Mouse (Mus musculus): ENCODE measurements around the gene Tssk1.

Tssk1 gene

DNA sequence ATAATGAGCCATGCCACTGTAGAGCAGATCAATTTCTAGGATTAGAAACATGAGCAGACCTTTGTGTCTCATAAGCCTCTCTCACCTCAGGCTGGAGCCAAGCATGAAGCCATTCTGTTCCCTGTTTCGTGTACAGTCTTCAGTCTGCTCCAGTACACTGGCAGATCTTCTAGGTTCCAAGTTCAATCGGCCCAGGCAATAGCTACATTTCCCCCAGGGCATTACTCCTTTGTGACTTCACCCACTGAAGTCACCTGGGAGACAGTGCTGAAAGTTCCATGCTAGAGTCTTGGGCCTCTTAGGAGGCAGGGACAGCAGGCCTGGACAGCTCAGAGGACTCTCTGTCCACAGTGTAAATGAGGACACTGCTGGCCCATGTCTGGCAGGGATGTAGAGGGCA, at the start of gene Tssk1:
Gene Tssk1 (plus strand): TSS at position 301 of the 400 bp plus-strand sequence.
- no peak for DNase-seq

DNA sequence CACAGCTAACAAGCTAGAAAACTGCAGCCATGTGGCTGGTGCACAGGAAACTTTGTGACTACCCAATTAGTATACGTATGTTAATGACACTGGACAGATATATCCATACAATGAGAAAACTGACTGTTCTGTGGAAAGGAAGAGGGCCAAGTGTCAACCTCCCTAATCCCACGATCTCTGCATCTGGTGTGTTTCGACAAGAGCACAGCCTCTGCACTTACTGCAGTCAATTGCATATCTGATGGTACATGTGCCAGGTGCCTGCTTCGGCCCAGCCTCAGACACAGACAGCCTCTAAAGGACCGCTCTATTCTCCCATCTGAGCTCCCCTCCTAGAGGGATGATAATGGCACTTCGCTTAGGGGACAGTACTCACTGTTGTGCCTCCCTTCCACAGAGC, 45.6 kb upstream of the Tssk1 start:
- DNase-seq, result no peak

DNA sequence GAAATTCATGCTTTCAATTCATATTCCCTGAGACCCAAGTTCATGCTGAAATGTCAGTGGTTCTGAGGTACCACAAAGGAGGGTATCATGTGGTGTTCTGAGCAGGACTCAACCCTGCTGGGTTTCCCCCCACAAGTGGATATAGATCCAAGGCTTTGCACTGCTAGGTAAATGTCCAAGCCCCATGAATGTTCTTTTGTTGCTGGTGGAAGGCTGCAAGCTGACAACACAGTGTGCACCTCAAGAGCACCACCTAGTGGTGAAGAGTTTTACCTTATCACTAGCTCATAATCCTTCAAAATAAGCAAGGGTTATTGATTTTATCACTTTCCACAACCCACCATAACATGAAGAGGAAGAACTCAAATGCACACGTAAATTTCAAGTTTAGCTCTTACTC, 45.1 kb upstream of the Tssk1 start:
- DNase-seq, result peak in 1 of 2 experiments; percentile 15

DNA sequence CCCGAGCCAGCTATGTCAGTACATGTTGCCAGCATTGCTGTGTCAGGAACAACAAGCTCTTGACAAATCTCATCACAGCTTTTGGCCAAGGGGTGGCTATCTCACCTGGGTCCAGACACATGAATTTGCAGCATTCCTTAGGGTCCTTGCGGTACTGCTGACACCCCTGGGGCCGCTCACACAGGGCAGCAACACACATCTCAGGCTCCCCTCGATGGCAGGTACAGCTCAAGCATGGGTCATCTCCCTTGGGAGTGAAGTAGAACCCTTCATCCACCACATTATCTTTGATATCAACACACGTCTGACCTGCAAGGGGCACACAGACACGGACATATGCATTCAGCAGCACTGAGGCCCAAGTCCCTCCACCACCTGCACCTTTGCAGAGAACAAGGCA, 44.5 kb upstream of the Tssk1 start:
- no peak for DNase-seq

DNA sequence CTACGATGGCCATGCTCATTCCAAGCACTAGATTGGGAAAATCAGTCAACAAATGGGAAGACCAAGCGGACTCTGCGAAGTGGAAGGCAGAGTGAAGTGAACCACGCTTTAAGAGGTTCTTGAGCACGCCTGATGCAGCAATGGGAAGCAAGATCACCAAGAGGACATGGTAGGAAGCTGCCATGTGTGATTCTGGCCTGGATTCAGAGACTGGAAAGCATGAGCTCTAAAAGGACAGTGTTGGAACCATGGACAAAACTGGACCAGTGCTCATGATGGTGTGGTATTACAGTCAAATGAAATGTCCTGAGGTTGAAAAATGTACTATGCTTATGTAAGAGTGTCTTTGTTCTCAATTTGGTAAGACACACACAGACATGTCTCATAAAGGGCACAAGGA, 42.7 kb upstream of the Tssk1 start:
- no peak for DNase-seq

DNA sequence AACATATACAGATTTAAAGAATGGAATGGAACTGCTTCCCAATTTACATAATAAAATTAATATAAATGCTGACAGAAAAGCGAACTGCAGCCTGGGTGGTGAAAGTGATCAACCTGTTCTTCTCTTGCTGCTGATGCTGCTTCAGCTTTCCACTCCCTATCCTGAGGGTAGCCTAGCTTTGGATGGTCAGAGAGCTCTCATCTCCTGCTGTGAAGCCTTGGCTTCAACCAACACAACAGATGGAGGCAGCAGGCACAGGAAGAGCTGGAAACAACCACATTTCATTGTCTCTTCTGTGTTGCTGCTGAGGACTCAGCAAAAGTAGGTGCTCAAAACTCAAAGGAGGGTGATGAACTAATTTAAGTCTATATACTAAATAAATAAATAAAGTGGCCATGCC, 42.2 kb upstream of the Tssk1 start:
- DNase-seq, result no peak

DNA sequence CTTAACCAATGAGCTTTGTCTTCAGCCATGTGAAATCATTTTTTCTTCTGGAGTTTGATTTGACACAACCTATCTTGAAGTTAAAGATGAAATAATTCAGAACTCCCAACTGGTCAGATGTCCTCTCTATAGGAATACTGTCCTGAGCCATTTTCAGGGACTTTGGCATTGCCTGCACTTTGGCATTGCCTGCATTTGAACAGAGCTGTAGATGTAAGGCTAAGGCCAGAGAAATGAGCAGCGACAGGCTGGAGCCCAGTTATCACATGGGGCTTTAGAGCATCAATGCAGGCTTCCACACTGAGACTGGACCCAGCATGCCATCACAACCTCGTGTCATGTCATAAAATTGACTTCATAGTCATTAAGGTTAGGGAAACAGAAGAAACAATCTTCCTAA, 40.8 kb upstream of the Tssk1 start:
- no peak for DNase-seq

DNA sequence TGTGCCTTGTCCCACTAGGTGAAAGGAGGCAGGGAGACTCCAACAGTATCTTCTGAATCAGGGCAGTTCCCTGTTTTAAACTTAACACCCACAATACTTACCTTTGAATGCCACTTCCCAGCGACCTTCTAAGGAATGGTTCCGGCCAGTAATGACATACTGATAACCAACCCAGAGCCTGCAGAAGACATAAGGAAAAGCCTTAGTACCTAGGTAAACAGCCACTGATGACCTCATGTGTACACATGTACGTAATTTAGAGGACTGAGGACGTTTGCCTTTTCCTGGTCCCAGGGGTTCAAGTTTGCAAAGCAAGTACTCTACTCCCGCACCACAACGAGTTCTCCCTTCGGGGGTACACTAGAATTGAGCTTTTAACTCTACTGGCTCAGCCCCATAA, 36.9 kb upstream of the Tssk1 start:
- DNase-seq, result no peak

DNA sequence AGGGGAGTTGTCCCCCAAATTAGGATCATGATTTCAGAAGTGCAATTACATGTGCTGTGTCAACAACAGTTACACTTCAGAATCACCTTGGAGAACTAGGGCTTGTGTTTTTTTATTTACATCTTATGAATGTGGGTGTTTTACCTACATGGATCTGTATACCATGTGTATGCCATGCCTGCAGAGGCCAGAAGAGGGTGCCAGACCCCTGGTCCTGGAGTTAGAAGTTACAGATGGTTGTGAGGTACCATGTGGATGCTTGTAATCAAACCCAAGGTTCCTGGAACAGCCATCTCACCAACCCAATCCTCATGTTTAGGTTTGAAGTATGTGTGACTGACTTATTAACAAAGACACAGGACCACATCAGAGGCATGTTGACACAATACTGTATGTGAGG, 35.4 kb upstream of the Tssk1 start:
- no peak for DNase-seq

DNA sequence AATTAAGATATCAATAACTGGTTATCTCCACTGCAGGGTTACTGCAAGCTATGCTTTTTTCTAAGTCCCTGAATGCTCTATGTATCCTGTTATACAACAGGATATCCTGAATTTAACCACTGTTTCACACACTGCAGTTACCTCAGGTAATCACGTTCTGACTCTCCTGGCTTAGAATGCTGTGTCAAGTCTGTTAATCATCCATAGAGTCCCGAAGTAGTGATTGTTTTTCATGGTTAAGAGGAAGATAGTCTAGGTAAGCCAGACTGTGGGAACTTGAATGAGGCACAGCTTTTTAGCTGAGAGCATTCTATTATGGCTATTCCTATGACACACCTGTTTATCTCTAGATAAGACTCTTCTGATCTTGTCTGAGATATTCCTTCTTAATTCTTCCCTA, 28.7 kb upstream of the Tssk1 start:
- no peak for DNase-seq

DNA sequence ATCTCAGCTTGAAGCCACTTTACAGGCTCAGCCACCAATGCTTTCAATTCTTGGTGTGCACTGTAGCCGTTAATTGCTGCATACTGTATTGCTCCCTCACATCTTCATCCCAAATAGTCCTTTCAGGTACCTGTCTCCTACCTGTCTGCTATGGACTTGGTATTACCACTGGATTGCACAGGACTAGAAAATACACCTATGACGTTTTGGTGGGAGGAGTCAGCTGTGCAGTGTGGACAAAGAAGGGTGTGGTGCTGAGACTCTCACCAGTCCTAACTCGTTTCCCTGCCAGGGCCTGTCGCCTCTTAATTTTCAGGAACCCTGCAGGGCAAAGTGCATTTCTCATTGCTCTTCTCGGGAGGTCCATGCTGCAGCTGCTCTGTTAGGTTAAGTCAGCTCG, 28.3 kb upstream of the Tssk1 start:
- DNase-seq, result peak; percentile 27 to 55

DNA sequence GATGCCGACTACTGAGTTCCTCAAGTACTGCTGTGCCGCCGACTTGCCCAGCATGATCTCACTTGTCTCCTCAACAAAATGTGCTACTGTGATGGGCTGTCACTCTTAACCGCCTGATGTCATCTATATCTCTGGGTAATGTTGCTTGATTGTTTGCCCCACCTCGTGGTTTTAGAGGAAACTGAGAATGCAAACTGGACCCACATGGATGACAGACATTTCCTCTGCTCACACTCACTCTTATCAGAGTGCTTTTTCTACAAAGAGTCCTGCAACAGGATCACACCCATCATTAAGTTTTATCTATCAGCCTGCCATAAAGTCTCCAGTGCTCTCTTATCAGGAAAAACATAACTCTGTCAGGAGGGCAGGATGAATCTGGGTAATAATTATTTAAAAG, 22.8 kb upstream of the Tssk1 start:
- DNase-seq, result no peak

DNA sequence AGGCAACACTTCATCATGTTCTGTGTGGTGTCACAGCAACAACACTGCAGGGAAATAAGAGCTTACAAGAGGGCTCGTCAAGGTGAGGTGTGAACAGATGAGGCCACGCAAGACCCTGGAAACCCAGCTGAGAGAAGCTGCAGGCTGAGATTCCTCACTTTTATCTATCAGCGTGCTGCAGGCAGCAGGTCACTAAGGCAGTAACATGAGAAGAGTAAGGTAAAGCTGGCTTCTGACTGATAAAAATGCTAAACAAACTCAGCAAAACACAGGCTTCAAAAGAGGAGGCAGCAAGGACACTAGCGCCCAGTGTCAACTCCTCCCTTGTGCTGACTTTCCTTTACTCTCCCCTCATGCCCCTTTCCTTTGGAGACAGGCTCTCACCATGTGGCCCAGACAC, 21.0 kb upstream of the Tssk1 start:
- no peak for DNase-seq

DNA sequence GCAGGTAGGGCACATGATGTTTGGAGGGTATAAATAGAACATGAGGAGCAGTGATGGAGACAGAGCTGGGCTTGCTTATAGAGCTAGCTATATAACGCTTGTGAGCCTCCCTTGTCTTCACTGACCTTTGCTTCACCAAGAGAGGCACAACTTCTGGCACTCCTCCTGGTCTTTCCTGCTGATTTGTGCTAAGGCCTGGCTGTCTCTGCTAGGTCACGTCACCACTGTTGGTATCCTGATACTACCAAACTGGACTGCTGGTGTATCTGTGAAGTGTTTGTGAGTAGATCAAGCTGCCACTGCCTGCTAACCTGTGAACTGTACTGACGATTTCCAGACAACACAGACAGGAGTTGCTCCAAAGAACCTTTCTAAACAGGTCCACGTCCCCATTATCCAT, 18.8 kb upstream of the Tssk1 start:
- no peak for DNase-seq

DNA sequence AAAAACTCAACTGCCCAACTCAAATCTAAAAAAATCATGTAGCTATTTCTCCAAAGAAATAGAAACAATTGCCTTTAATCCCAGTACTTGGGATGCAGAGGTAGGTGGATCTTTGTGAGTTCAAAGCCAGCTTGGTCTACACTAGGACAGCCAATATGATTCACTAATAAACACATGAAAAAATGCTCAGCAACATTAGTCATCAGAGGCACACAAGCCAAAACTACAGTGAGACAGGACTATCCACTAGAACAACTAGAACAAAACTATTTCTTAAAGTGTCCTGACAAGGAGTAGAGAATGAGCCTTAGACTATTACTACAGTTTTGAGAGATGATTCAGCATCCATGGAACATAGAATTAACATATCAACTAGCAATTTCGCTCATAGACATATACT, 17.9 kb upstream of the Tssk1 start:
- no peak for DNase-seq

DNA sequence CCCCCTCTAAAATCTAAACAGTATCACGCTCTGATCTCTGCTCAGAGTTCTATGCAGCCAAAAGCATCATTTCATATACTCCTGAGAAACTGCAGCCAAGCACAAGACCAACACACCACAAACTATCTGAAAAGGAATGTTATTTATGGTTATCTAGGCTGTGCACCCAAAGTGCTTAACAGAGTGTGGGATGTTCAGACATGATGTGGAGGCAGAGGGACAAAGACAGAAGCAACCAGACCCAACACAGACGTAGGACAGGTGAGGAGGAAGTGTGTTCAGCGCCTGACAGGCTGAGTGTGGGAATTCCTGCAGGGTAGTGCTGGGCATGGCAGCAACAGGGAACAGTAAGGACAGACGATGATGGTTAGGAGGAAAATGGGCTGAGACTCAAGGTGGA, 14.5 kb upstream of the Tssk1 start:
- no peak for DNase-seq

DNA sequence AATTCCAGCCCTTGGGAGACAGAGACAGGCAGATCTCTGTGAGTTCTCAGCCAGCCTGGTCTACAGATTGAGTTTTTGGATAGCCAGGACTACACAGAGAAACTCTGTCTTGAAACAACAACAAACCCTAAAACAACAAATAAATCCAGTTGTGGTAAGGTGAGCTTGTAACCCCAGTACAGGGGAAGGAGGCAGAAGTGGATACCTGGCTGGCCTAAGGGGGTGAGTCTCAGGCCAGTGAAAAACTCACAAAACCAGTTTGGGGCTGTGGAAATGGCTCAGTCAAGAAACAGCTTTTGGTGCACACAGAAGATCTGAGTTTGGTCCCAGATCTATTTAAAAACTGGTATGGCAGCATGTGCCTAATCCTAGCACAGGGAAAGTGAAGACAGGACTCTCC, 11.8 kb upstream of the Tssk1 start:
- DNase-seq, result peak; percentile 40 to 59

DNA sequence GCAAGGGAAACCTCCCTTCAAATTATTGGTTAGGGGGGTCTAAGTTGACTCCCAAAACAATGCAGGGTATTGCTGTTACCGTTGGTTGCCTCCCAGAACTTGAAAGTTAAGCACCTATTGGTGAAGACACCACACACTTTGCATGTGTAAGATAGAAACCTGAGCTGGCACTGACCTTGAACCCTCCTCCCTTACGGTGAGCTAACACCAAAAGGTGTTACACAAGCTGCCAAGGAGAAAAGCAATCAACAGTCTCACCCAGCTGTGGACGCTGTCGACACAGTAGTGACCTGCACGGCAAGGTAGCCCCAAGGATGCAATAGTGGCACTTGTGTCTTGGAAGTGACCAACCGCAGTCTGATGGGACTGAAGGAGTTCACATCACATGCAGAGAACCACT, 9.9 kb upstream of the Tssk1 start:
- DNase-seq, result peak in 1 of 2 experiments; percentile 39

DNA sequence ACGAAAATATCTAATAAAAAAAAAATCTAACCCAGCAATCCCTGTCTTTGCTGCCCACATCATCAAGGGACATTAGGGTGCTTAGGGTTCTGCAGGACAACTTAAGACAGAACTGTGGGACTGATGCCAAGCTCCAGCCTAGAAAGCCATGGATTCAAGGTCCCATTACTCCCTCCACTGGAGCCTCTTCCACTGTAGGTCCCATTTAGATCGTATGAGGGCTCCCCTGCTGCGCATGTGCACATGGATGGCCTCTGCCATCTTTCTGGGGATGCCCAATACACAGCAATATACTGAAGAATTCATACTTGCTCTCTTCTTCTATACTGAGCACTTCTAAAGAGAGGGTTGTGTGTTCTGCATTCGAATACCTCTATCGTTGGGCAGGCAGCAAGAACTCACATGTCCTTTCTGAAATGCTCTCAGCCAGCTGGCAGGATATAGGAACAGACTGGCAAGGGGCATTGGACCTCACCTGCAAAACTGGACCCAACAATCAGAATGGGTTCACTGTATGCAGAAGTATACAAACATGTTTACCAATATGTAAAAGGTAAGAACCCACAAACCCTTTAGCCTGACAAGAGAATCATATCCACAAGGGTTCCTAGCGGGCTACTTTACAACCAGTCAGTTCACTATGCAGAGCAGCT, 4.2 kb upstream of the Tssk1 start:
- DNase-seq, result no peak

DNA sequence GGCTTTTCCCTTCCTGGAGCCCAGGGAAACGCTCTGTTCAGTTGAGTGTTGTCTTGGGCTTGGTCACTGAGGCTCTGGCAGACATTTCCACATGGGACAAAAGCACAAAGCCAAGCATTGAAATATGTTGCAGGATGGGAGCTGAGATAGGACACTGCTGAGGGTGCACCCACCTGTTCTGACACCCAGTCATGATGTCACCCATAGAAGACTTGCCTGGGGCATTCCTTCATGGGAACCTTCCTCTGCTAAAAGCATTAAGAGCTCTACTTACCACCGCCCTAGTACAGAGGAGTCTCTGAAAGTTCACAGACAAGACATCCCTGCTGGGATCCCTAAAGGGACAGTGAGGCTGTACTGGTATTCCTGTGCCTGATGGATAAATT, 3.7 kb upstream of the Tssk1 start:
- DNase-seq, result no peak

DNA sequence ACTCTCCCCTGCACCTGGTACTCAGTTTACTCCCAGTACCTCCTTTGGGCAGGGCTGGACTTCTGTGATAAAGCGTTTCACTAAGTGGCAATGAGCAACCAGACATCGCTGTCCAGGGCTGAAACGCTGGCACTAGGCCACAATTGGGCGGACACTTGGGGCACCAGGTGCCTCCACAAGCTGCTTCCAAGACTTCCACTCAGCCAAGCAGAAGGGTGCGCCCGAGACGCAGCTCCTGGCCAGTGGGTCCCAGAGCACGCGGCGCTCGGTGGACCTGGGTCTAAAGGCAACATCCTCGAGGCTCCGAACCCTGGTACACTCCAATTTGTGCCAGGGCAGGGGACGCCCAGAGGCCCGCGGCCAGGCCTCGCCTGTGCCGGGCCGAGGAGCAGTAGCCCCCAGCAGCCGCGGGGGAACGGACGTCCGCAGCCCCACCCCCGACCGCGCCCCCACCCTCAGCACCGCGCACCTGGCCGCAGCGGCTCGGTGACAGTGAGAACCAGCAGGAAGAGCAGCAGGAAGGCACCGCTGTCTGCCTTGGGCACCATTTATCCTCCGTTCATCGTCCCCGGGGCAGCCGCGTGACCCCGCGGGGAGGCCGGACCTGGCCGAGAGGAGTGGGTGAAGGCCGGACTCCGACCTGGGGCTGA, 3.0 kb upstream of the Tssk1 start:
- peak; percentile 83 to 88 for DNase-seq

DNA sequence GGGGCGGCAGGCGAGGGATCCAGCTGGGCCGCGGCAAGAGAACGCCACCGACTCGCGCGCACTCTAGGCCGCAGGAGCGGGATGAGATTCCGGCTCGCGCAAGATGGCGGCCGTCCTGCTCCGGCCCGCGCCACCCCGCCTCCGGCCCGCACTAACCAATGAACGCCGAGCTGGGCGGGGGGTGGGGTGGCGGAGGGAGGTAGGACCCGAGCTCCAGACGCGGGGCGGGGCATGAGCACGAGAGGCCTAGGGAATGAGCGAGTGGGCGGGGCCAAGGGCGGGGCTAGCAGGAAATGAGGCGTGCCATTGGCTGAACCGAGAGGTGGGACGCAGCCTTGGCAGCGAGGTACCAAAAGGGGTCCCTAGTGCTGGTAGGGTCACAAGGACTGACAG, 2.5 kb upstream of the Tssk1 start, which contains the start of gene Gm20518:
Gene Gm20518 (minus strand): TSS at position 105 of the 393 bp plus-strand sequence.
- peak; percentile 98 to 99 for DNase-seq

DNA sequence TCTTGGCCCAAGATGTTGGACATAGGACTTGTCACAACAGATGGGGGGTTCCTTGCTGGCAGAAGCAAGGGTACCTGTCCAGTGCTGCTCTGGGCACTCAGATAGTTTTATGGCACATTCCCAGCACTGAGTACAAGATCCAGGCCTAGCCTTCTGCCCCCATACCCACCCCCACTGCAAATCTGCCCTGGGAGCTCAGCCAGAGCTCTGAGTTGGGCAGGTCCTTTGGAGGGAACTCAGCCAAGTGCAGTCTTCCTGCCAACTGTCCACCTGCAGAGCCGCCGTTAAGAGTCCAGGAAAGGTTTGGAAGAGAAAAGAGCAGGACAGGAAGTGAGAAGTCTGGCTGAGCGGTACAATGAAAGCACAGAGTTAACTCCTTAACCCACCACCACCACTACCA, 1.4 kb upstream of the Tssk1 start:
- DNase-seq, result peak; percentile 59 to 69

DNA sequence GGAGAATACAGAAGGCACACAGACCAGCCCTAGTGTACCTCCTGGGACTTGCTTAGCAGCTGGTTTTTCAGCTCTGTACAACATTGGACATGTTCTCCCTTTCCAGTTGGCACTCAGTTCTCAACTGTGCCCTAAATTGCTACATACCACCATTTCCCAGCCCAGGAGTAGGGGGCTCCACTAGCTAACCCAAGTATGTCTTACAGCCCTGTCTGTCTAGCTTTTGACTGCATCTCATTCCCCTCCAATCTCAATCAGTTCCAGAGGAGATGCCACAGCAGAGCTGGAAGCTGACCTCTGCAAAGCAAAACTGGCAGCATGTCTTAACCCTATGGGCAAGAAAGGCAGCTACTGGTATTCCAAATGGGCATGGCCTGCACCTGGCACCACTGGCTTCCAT, 2.1 kb downstream of the Tssk1 start:
- no peak for DNase-seq

DNA sequence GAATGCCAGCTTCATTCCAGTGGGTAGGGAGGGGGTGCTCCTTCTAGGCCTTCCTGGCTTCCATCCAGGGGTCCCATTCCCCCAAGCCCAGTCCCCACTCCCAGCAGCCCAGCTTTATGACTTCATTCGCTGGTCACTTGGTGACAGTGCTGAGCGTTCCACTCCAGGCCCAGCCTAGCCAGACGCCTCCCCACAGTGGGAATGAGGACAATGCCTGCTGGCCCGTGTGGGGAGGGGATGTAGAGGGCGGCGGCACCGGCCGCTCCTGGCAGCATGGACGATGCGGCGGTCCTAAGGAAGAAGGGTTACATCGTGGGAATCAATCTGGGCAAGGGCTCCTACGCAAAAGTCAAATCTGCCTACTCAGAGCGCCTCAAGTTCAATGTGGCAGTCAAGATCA, 4.4 kb downstream of the Tssk1 start, which contains the start of the genes Dgcr2 and Tssk2:
Gene Dgcr2 (minus strand): TSS at position 101 of the 400 bp plus-strand sequence.
Gene Tssk2 (plus strand): TSS at position 176 of the 400 bp plus-strand sequence.
- no peak for DNase-seq
